Mouse (Mus musculus) MEL (cell line): ENCODE data around the gene Comp.

Source experiments
- MAFK ChIP-seq: IDR thresholded peaks from 2 replicates; pipeline ENCODE4 v1.6.1; 2011; ENCODE audit warnings: low read depth, mild to moderate bottlenecking, low read length, improper control_type of control experiment, borderline replicate concordance
- USF1 ChIP-seq: IDR thresholded peaks from 2 replicates; pipeline ENCODE4 v1.6.1; 2014; ENCODE audit warnings: low read depth, mild to moderate bottlenecking, inconsistent platforms, low read length, improper control_type of control experiment, moderate library complexity
- ZKSCAN1 ChIP-seq: IDR thresholded peaks from 2 replicates; pipeline ENCODE4 v1.6.1; 2012; ENCODE audit warnings: low read depth, mild to moderate bottlenecking, inconsistent platforms, low read length, improper control_type of control experiment, moderate library complexity

DNA sequence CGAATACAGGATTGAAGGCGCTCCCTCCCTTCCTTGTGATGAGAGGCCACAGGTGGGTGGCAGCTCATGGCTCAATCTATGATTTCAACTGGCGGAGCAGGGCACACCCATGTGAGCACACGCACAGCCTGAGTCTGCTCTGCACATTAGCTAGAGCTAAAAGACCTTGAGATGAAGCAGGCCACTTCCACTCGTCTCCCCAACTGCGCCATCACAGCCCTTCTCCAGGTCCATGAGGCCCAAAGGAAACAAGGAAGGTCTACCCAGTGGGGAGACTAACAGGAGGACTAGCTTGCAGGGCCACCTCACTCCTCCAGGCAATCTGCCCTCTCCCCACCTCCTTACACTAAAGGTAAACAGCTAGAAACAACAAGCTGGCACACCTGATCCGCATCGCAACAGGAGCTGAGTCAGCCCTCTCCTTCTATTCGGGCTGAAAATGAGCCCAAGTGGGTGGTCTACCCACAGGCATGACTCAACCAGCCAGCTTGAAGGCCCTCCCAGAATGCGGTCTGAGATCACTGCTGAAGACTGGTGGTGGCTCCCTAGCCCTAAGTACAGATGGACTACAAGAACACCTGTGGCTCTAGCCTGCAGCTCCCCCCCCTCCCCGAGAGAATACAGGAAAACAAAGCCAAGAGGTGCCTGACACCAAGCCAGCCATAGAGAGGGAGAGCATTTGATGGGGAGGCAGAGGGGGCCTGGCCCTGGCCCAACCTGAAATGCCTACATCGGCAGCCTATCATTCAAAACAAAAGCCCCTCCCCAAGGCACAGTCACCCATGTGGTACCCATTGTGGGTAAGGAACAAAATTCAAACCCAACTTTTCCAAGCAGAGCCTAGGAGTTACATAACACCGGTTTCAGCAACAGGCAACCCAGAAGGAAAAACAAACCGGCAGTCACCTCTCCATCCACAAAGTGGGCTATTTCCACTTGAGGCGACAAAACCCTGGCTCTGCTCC lies 22.0 kb upstream of the Comp start:
- TF ChIP-seq MAFK: no peak
- TF ChIP-seq ZKSCAN1: no peak
- TF ChIP-seq USF1: no peak
